Mouse (Mus musculus) spleen, embryonic (tissue): ENCODE measurements around the gene Coro2a.
"Not testable (repeated sequence)": the region's sequence is repeated elsewhere in the genome, so short reads cannot be mapped to it uniquely, and the experiment has no call there.

Experiments used
- CTCF ChIA-PET: fragments of 350-600 bp; sonication (Branson Sonifier 250); formaldehyde crosslinking; loops from one replicate; lab custom pipeline; 2022; lab: Charles Lee

Gene Coro2a

DNA sequence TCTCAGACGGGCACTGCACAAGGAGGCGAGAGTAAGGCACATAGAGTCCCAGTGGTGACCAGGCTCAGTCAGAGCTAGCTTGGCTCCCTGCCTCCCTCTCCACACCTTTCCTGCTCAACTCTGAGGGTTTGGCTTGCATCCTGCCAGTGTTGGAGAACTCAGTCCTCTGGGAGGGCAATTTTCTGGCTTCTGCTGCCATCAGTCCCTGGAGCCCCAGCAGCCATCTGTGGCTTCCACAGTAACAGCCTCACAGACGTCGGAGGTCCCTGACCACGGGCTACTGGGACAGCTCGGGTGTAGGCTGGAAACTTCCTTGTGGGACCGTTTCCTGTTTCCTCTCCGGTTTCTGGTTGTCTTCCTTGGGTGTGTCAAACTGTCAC, 16.2 kb downstream of the Coro2a start:
- CTCF ChIA-PET = no interaction called here

DNA sequence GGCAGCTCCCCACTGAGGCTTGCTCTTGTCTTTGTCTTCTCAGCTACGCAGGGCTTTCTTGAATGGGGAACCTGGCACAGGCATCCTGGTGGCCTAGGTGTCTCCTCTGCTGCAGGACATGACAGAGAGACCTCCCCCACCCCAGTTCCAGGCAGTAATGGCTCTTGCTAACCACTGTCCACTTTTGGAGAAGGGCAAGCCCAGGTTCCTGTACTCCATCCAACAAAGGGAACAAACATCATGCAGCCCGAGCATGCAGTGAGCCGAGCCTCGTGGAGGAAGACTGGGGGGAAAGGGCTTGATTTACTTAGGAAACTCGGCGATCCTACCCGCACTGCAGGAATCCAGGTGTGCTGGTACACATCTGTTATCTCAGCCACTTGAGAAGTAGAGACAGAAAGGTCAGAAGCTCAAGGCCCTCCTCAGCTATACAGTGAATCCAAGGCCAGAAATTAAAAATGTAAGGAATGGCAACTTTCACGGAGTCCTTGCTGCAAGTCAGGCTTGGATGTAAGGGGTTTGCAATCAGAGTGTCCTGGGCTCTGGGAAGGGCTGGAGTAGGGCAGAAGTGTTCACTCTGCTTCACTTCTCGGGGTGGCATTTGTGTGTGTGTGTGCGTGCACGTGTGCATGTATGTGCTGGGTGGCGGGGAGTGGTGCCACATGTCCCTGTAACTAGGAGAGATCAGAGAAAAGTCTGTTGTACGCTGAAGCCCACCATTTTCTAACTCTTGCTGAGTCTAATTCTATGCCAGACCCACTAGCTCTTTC, 16.8 kb downstream of the Coro2a start:
- CTCF ChIA-PET = no interaction called here

- CTCF ChIA-PET = interaction anchor here (0.8 kb wide), 1 partner anchor 11 kb away, joined by 3 read pairs; no protein-coding TSS in a partner anchor
These were observed 17.5 kb downstream of the Coro2a start for GRCm38 (mm10) chr4:46584536-46584935.

DNA sequence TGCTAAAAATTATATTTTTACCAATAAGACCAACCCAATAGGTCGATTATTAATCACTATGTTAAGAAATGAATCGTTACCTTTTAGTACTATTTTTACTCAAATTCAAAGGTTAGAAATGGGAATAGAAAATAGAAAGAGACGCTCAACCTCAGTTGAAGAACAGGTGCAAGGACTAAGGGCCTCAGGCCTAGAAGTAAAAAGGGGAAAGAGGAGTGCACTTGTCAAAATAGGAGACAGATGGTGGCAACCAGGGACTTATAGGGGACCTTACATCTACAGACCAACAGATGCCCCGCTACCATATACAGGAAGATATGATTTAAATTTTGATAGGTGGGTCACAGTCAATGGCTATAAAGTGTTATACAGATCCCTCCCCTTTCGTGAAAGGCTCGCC, 17.9 kb downstream of the Coro2a start:
- CTCF ChIA-PET = interaction anchor here (0.8 kb wide), 1 partner anchor 12 kb away, joined by 3 read pairs; no protein-coding TSS in a partner anchor

DNA sequence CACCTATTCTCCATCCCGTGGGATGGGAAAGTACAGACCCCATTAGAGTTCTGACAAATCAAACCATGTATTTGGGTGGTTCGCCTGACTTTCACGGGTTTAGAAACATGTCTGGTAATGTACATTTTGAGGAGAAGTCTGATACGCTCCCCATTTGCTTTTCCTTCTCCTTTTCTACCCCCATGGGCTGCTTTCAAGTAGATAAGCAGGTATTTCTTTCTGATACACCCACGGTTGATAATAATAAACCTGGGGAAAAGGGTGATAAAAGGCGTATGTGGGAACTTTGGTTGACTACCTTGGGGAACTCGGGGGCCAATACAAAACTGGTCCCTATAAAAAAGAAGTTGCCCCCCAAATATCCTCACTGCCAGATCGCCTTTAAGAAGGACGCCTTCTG, 20.0 kb downstream of the Coro2a start:
- CTCF ChIA-PET = not testable (repeated sequence)

- CTCF ChIA-PET = not testable (repeated sequence)
These were observed 20.4 kb downstream of the Coro2a start for GRCm38 (mm10) chr4:46581577-46581976.

- CTCF ChIA-PET = not testable (repeated sequence)
These were observed 21.2 kb downstream of the Coro2a start for GRCm38 (mm10) chr4:46580799-46581243.

GRCm38 (mm10) chr4:46578796-46579346, 23.1 kb downstream of the Coro2a start:
- CTCF ChIA-PET = not testable (repeated sequence)

GRCm38 (mm10) chr4:46578228-46578627, 23.8 kb downstream of the Coro2a start:
- CTCF ChIA-PET = no interaction called here

DNA sequence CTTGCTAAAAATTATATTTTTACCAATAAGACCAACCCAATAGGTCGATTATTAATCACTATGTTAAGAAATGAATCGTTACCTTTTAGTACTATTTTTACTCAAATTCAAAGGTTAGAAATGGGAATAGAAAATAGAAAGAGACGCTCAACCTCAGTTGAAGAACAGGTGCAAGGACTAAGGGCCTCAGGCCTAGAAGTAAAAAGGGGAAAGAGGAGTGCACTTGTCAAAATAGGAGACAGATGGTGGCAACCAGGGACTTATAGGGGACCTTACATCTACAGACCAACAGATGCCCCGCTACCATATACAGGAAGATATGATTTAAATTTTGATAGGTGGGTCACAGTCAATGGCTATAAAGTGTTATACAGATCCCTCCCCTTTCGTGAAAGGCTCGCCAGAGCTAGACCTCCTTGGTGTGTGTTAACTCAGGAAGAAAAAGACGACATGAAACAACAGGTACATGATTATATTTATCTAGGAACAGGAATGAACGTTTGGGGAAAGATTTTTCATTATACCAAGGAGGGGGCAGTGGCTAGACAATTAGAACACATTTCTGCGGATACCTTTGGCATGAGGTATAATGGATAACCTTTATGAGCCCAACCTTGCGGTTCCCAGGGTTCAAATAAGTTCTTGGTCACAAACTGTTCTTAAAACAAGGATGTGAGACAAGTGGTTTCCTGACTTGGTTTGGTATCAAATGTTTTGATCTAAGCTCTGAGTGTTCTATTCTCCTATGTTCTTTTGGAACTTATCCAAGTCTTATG, 26.3 kb downstream of the Coro2a start:
- CTCF ChIA-PET = not testable (repeated sequence)

GRCm38 (mm10) chr4:46574841-46575240, 27.2 kb downstream of the Coro2a start:
- CTCF ChIA-PET = interaction anchor here (0.6 to 1.6 kb wide), 2 partner anchors 10 to 20 kb away, joined by 4 to 5 read pairs; no protein-coding TSS in a partner anchor

GRCm38 (mm10) chr4:46574024-46574753, 27.8 kb downstream of the Coro2a start:
- CTCF ChIA-PET = interaction anchor here (0.6 to 1.6 kb wide), 4 partner anchors 9 to 780 kb away, joined by 3 to 6 read pairs (median 4); no protein-coding TSS in a partner anchor

DNA sequence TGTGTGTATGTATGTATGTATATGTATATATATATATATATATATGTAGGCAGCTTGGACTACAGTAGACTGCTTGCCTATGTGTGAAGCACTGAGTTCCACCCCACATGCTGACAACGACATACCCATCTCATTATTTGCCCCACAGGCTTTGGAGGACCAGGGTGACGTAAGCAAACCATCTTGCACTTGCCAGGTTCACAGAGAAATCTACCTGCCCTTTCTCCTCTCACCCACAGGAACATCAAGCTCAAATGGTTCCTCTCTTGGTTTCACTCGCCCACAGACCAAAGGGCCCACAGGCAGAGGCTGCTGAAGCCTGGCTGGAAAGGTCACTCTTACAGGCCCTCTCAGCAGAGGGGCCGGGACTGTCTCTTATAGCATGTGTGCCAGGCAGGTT, 29.4 kb downstream of the Coro2a start:
- CTCF ChIA-PET = interaction anchor here (0.6 kb wide), 1 partner anchor 111 kb away, joined by 3 read pairs; no protein-coding TSS in a partner anchor

GRCm38 (mm10) chr4:46571744-46572143, 30.3 kb downstream of the Coro2a start:
- CTCF ChIA-PET = no interaction called here

DNA sequence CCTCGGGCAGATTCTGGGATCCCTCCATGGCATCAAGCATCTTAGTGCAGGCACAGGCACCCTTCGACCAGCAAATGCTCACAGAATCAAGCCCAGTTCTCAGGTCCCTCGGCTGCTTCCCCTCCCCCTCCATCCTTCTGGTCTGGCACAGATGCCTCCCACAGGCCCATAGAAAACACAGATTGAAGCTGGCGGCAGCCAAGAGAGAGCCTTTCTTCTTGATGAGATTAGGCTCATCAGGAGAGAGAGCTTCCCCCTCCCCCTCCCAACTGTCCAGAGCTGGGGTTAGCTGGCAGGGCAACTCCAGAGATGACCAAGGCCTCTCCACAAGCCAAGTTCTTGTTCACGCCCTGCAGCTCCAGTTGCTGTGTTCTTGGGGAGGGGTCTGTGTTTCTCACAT, 32.3 kb downstream of the Coro2a start:
- CTCF ChIA-PET = interaction anchor here (0.7 kb wide), 2 partner anchors 32 to 36 kb away, joined by 3 to 8 read pairs; no protein-coding TSS in a partner anchor

- CTCF ChIA-PET = interaction anchor here (0.5 kb wide), 1 partner anchor 24 kb away, joined by 4 read pairs; no protein-coding TSS in a partner anchor
These were observed 33.8 kb downstream of the Coro2a start for GRCm38 (mm10) chr4:46568169-46568568.

DNA sequence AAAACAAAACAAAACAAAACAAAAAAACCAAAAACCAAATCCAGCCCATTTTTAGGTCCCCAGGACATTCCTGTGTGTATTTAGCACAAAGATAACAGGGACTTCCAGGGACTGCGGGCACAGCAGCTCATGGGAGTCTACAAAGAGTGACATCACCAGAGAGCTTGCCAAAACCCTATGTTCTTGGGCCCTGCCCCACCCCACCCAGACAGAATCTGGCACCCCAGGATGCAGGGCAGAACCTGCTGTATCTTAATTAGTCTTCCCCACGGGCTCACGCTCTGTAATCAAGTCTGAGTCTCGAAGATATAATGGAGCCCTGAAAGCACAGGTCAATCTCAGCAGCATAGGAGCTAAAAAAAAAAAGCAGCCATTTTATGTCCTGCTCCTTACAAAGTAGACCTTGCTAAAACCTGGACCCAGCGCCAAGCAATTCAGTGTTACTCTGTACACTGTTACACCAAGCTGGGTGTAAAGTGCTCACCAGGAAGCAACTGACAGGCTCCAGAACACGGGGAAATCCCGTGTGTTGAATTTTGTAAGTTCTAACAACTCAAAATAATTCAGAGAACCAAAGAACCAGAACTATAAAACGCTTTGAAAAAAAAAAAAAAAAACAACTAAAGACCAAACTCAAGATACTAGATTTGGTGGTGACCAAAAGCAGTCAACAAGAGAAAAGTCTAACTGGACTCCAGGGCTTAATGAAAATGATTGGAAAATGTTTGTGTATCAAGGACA, 34.9 kb downstream of the Coro2a start:
- CTCF ChIA-PET = interaction anchor here (1.1 kb wide), 1 partner anchor 10 kb away, joined by 4 read pairs; no protein-coding TSS in a partner anchor

GRCm38 (mm10) chr4:46565393-46565955, 36.5 kb downstream of the Coro2a start:
- CTCF ChIA-PET = interaction anchor here (1.2 kb wide), 1 partner anchor 9 kb away, joined by 4 read pairs; no protein-coding TSS in a partner anchor

DNA sequence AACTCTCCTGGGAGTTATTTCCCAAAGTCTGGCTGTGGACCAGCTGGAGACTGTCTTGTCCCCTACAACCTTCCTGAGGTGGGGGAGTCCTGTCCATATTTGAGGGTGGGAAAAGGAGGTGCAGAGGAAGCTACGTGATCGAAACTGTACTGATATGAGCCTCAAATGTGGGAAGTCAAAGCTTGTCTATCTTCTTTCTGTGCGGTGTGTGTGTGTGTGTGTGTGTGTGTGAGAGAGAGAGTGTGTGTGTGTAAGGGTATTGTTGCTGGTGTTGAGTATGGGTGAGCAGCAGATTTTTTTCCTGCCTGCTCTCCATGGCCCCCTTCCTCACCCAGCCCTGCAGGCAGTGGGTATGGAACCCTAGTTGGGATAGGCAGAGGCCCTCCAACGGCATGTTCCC, 37.8 kb downstream of the Coro2a start:
- CTCF ChIA-PET = no interaction called here

DNA sequence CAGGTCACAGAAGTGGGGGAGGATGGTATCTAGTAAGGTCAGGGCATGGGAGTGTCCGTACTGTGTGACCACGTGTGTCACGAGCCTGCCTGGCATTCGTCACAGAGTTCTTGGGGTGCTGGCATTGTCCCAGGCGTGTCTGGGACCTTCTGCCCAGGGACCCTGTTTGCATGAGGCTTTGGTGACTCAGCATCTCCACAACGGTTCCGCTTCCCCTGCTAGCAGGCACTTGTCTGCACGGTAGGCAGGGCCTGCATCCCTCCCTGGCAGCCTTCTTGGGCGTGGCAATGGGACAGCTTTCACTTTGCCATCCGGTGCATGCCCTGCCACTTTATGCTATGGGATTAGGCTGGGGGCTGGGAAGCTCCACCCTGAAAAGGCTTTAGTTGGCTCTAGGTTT, 38.2 kb downstream of the Coro2a start:
- CTCF ChIA-PET = no interaction called here
